Mouse (Mus musculus) lung, embryonic 14.5 days (tissue): Measurements from ENCODE around the gene Gsg1l. TPM values are rescaled to one million over a fixed set of nuclear protein-coding genes. Genes with fewer than 3 reads are reported as not detected.
A peak's percentile ranks its signal among the peaks of the same experiment; 100 is the strongest.

ENCODE experiments used
- ATAC-seq: fragments of 200-750 bp; cut with Nextera tagmentation; 2 replicates; pipeline ENCODE4 v1.8.0; 2017; ENCODE audit warnings: mild to moderate bottlenecking, moderate TSS enrichment, moderate library complexity; ENCODE audit not compliant: insufficient read depth
- DNase-seq: peaks from one replicate; pipeline ENCODE4 v3.0.0-alpha.2; 2015
- H3K27ac ChIP-seq: fragments of 300-500 bp; sonication (generic); 2 replicates; pipeline ENCODE4 v1.5.1; 2014; ENCODE audit warnings: low read depth, mild to moderate bottlenecking, moderate library complexity
- H3K27me3 ChIP-seq: fragments of 300-500 bp; sonication (generic); 2 replicates; pipeline ENCODE4 v1.6.1; 2014; ENCODE audit warnings: low read length, control low read depth; ENCODE audit not compliant: insufficient read depth
- H3K36me3 ChIP-seq: fragments of 300-500 bp; sonication (generic); 2 replicates; pipeline ENCODE4 v1.6.1; 2014; ENCODE audit warnings: control low read depth; ENCODE audit not compliant: insufficient read depth
- H3K4me1 ChIP-seq: fragments of 300-500 bp; sonication (generic); 2 replicates; pipeline ENCODE4 v1.6.1; 2014; ENCODE audit warnings: antibody characterized with exemption, control low read depth; ENCODE audit not compliant: insufficient read depth
- H3K4me2 ChIP-seq: fragments of 300-500 bp; sonication (generic); 2 replicates; pipeline ENCODE4 v1.6.1; 2014; ENCODE audit warnings: mild to moderate bottlenecking
- H3K4me3 ChIP-seq: fragments of 300-500 bp; sonication (generic); 2 replicates; pipeline ENCODE4 v1.5.1; 2014; ENCODE audit warnings: low read depth, low read length
- H3K9ac ChIP-seq: fragments of 300-500 bp; sonication (generic); 2 replicates; pipeline ENCODE4 v1.6.1; 2014
- H3K9me3 ChIP-seq: fragments of 300-500 bp; sonication (generic); 2 replicates; pipeline ENCODE4 v1.6.1; 2016; ENCODE audit warnings: low read depth, low read length, control low read depth
- CTCF ChIP-seq: IDR thresholded peaks from 2 replicates; pipeline ENCODE4 v1.5.1; 2016; ENCODE audit warnings: antibody characterized with exemption, low read depth
- WGBS: fragments of 180-500 bp; shearing (Covaris S2); extraction: QIAGEN DNeasy Blood & Tissue Kit; methylation state at CpG from one replicate; pipeline ENCODE4 v1.1.7; 2014; 5-methylcytosine and 5-hydroxymethylcytosine counted together
- polyA plus RNA-seq: library from polyadenylated mRNA; unstranded; fragments of >200 nt; fragmentation: Nextera tagmentation; extraction: Ambion mirVana; gene quantifications from 2 replicates; pipeline ENCODE4 v1.2.1, GENCODE M21; 2014

The Gsg1l gene
- polyA plus RNA-seq, 1 experiment from 2014 or later, result 3.3 TPM

DNA sequence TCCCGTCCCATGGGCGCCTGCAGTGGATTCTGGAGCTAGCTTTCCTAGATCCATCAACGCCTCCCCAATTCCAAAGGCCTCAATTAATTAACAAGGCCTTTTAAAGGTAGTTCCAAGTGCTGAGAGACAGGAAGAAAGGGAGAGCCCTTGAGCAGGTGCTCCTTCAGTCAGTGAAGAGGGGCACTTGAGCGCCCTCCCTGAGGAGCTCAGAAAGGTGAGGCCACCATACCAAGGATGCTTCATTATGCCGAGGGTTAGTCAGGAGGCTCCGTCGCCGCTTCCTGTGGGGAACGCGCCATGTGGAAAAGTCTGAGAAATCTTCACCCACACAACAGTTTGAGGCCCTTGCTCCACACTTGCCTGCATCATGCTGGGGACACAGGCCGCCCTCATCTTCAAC, 18.2 kb upstream of the Gsg1l start:
- Histone ChIP-seq H3K4me2 (no peak overlapping the region), H3K27me3 (no peaks in the 10 kb centered on the region), H3K4me3 (no peak overlapping the region), H3K27ac (no peak overlapping the region), H3K9ac (no peak overlapping the region), H3K4me1 (no peaks in the 10 kb centered on the region), H3K9me3 (no peaks in the 10 kb centered on the region), H3K36me3 (peaks cover 70% of the 10 kb centered on the region)
- DNase-seq, result no peak
- TF ChIP-seq CTCF, result no peak
- ATAC-seq, result no peak
- WGBS, result 76% methylated on average over 11 of the region's 11 CpGs

DNA sequence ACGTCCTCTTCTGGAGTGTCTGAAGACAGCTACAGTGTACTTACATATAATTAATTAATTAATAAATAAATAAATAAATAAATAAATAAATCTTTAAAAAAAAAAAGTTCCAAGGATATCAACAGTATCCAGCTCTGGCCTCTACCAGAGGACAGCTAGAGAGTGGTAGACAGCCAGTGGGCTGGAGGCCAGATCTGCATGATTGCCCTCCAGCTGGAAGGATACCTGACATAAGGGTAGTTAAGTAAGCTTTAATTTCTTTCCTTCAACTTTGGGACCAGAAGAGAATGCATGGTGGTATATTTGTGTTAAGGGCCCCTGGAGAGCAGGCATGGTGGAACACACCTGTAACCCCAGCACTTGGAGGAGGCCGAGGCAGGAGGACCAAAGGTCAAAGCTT, 17.6 kb upstream of the Gsg1l start:
- ATAC-seq (no peak), DNase-seq (no peak)
- Histone ChIP-seq H3K27ac (no peak overlapping the region), H3K9ac (no peak overlapping the region), H3K4me2 (no peak overlapping the region), H3K4me3 (no peak overlapping the region), H3K4me1 (no peaks in the 10 kb centered on the region), H3K27me3 (no peaks in the 10 kb centered on the region), H3K9me3 (no peaks in the 10 kb centered on the region), H3K36me3 (peaks cover 64% of the 10 kb centered on the region)
- WGBS, result 84% methylated on average over 2 of the region's 2 CpGs
- TF ChIP-seq CTCF, result no peak

DNA sequence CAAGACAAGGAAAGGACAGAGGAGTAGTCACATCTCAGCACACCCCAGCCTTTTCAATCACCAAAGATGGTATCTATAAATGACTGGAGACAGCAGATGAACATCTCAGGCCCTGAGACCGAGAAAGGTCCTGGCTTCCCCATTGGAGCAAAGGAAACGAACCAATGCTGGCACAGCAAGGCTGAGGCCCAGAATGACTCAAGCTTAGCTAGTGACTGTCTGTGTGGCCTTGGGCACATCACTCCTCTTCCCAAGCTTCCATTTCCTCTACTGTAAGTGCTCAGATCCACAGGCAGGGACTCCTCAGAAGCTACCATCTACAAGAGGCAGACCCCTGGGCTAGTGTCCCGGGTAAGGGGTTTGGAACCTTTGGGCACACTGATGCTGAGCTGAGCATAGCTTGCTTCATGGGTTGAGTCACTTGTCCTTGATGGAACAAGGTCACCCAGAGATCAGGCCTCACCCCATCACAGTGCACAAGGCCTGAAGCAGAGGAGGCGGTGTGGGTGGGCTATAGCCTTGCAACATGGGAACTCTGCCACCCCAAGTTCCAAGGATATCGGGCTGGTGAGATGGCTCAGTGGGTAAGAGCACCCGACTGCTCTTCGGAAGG, 17.1 kb upstream of the Gsg1l start:
- H3K4me1 ChIP-seq, result no peaks in the 10 kb centered on the region
- no peak overlapping the region for H3K4me3 ChIP-seq
- no peak for TF ChIP-seq CTCF
- WGBS, result 93% methylated on average over 7 of the region's 7 CpGs
- DNase-seq (no peak), ATAC-seq (no peak)
- no peak overlapping the region for H3K27ac ChIP-seq
- H3K9me3 ChIP-seq, result no peaks in the 10 kb centered on the region
- H3K9ac ChIP-seq, result no peak overlapping the region
- H3K4me2 ChIP-seq, result no peak overlapping the region
- peaks cover 58% of the 10 kb centered on the region for H3K36me3 ChIP-seq
- H3K27me3 ChIP-seq, result no peaks in the 10 kb centered on the region

DNA sequence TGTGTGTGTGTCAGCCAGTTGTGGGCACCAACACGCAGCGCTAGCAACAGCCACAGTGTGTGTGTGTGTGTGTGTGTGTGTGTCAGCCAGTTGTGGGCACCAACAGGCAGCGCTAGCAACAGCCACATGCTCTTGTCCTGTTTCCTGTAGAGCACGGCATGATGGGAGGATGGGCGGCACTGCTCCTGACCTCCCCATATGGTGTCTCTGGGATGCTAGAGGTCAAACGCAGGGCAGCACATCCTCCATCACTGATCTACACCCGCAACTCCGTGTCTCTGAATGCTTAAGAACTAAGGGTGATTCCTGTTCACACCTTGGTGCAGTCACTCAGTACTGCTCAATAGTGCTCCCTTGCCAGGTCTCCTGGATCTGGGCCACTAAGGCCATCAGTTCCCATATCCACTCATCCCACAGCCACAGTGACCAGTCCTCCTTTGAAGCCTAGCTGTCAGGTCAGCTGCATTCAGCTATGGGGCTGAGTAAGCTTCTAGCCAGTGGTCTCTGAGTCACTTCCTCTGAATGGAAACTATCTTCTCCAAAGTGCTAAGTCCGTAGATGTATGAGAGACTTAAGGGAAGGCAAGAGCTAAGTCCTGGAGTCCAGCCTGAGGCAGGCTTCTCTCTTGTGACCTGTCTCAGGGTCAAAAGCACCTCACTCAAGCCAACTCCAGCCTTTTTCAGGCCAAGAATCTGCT, 15.2 kb upstream of the Gsg1l start:
- Histone ChIP-seq H3K27me3 (no peaks in the 10 kb centered on the region), H3K27ac (0 out of 2 replicates have a peak overlapping the region, but pooled peaks have one; percentile 12), H3K4me3 (no peak overlapping the region), H3K36me3 (peaks cover 42% of the 10 kb centered on the region), H3K4me2 (no peak overlapping the region), H3K9ac (no peak overlapping the region), H3K9me3 (no peaks in the 10 kb centered on the region), H3K4me1 (no peaks in the 10 kb centered on the region)
- TF ChIP-seq CTCF, result no peak
- WGBS, result 68% methylated on average over 7 of the region's 9 CpGs
- ATAC-seq (peak; percentile 12; the same call in 1 of the 2 replicates), DNase-seq (no peak)

DNA sequence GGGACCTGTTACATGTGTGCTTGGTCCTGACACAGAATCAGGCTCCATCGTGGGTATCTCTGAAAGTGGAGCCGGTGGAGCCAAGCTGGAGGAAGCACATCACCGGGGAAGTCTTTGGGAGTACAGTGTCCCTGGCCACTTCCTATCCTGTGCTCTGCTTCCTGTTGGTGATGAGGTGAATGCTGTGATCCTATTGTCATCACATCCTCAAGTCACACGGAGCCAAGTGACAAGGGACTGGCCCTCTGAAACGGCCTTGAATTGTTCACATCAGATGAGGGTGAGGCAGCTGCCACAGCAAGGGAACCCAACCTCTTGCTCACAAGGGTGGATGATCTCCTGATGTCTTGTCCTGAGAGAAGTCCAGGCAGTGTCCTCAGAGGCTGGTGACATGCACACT, 14.4 kb upstream of the Gsg1l start:
- ATAC-seq, result no peak; the same call in 1 of the 2 replicates
- no peak overlapping the region for H3K4me3 ChIP-seq
- peak; percentile 45 for DNase-seq
- peaks cover 34% of the 10 kb centered on the region for H3K36me3 ChIP-seq
- H3K4me1 ChIP-seq, result no peaks in the 10 kb centered on the region
- no peak overlapping the region for H3K9ac ChIP-seq
- H3K4me2 ChIP-seq, result no peak overlapping the region
- 56% methylated on average over 5 of the region's 5 CpGs for WGBS
- no peak overlapping the region for H3K27ac ChIP-seq
- no peaks in the 10 kb centered on the region for H3K9me3 ChIP-seq
- H3K27me3 ChIP-seq, result no peaks in the 10 kb centered on the region
- no peak for TF ChIP-seq CTCF

DNA sequence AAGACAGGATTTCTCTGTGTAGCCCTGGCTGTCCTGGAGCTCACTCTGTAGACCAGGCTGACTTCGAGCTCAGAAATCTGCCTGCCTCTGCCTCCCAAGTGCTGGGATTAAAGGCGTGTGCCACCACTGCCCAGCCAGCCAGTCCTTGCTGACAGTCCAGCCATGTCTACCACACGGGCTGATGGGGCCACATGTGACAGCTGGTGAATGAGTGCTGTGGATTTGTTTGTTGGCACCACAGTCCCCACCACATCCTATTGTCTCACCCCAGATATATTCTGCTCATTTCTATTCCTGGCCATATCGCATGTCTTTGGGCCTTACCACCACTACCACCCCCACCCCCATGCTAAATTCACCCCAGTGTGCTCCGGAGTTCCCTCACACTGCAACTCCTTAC, 12.5 kb upstream of the Gsg1l start:
- H3K36me3 ChIP-seq, result peaks cover 20% of the 10 kb centered on the region; the same call in 1 of the 2 replicates
- WGBS, result 88% methylated on average over 5 of the region's 5 CpGs
- TF ChIP-seq CTCF, result no peak
- no peak overlapping the region for H3K27ac ChIP-seq
- no peak overlapping the region for H3K4me3 ChIP-seq
- H3K4me2 ChIP-seq, result no peak overlapping the region
- ATAC-seq (no peak; the same call in 1 of the 2 replicates), DNase-seq (no peak)
- H3K9ac ChIP-seq, result no peak overlapping the region
- no peaks in the 10 kb centered on the region for H3K27me3 ChIP-seq
- peaks cover 4% of the 10 kb centered on the region; the same call in 1 of the 2 replicates for H3K9me3 ChIP-seq
- H3K4me1 ChIP-seq, result no peaks in the 10 kb centered on the region

DNA sequence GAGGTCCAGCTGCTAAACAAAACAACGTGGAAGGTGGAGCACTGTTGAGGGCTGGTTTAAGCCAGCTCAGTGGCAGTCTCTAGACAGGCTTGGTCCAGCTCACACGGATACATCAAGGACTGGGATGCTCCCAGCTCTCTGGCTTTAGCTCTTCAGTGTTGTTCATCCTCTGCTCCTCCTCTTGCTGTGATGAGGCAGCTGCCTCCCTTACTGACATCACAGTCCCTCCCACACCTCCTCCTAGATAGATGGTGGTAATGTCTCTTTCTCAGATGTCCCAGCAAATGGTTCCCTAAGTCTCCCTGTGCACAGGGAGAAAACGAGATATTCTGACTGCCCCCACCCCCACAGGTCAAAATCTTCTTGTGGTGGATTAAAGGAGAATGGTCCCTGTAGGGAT, 11.0 kb upstream of the Gsg1l start:
- TF ChIP-seq CTCF, result no peak
- Histone ChIP-seq H3K27ac (no peak overlapping the region), H3K36me3 (peaks cover 8% of the 10 kb centered on the region; the same call in 1 of the 2 replicates), H3K9me3 (peaks cover 4% of the 10 kb centered on the region; the same call in 1 of the 2 replicates), H3K9ac (no peak overlapping the region), H3K4me1 (no peaks in the 10 kb centered on the region), H3K4me3 (no peak overlapping the region), H3K27me3 (no peaks in the 10 kb centered on the region), H3K4me2 (no peak overlapping the region)
- no peak for DNase-seq
- WGBS, result 30% methylated on average over 3 of the region's 3 CpGs
- no peak for ATAC-seq
